Mouse (Mus musculus): ENCODE data around the gene Ltbp2.

The Ltbp2 gene

GRCm38 (mm10) chr12:84764756-84765155 is 111.6 kb downstream of the Ltbp2 start:
- no peak for DNase-seq (ENCODE audit: inconsistent age in 2 of 2, low spot score in 1 of 2)

GRCm38 (mm10) chr12:84763577-84764218 is 112.6 kb downstream of the Ltbp2 start:
- no peak for DNase-seq (ENCODE audit: inconsistent age in 2 of 2, low spot score in 1 of 2)

- peak in 1 of 2 experiments; percentile 46 for DNase-seq (ENCODE audit: inconsistent age in 2 of 2, low spot score in 1 of 2)
Observed at GRCm38 (mm10) chr12:84762532-84762931, 113.8 kb downstream of the Ltbp2 start.

GRCm38 (mm10) chr12:84759063-84759462 is 117.3 kb downstream of the Ltbp2 start:
- DNase-seq (ENCODE audit: inconsistent age in 2 of 2, low spot score in 1 of 2): no peak

- no peak for DNase-seq (ENCODE audit: inconsistent age in 2 of 2, low spot score in 1 of 2)
Observed at GRCm38 (mm10) chr12:84756016-84756415, 120.3 kb downstream of the Ltbp2 start.

- DNase-seq (ENCODE audit: inconsistent age in 2 of 2, low spot score in 1 of 2): peak; percentile 33 to 81
Observed at GRCm38 (mm10) chr12:84755008-84755695, 121.2 kb downstream of the Ltbp2 start.

GRCm38 (mm10) chr12:84752131-84752977 is 124.0 kb downstream of the Ltbp2 start:
- DNase-seq (ENCODE audit: inconsistent age in 2 of 2, low spot score in 1 of 2): peak in 1 of 2 experiments; percentile 41

GRCm38 (mm10) chr12:84750661-84751060 is 125.7 kb downstream of the Ltbp2 start:
- DNase-seq (ENCODE audit: inconsistent age in 2 of 2, low spot score in 1 of 2): peak; percentile 47 to 67

GRCm38 (mm10) chr12:84748134-84748533 is 128.2 kb downstream of the Ltbp2 start:
- no peak for DNase-seq (ENCODE audit: inconsistent age in 2 of 2, low spot score in 1 of 2)

- DNase-seq (ENCODE audit: inconsistent age in 2 of 2, low spot score in 1 of 2): no peak
Observed at GRCm38 (mm10) chr12:84745700-84746099, 130.6 kb downstream of the Ltbp2 start.

GRCm38 (mm10) chr12:84743496-84743895 is 132.8 kb downstream of the Ltbp2 start:
- DNase-seq (ENCODE audit: inconsistent age in 2 of 2, low spot score in 1 of 2): no peak

GRCm38 (mm10) chr12:84733366-84733765 is 143.0 kb downstream of the Ltbp2 start:
- no peak for DNase-seq (ENCODE audit: inconsistent age in 2 of 2, low spot score in 1 of 2)

Data from adrenal gland, adult (tissue).